Comparison of ENCODE assay signal across 34 mouse cellular contexts in genomic region chr12:13497211-13497610, GRCm38 (mm10).
"Had no signal": no experiment of that assay in that cellular context is flagged by ENCODE, and none has a peak within 500 bp of the region (broad histone marks: within the 10 kb centered on the region; RNA-seq: fewer than 3 reads in every experiment).

No protein-coding gene starts in this region.

- H3K4me1 ChIP-seq: hindbrain, embryonic 10.5 days; hindbrain, embryonic 12.5 days; intestine, embryonic 15.5 days; kidney, embryonic 15.5 days had no signal

- H3K27ac ChIP-seq: heart, embryonic 13.5 days; heart, embryonic 15.5 days; hindbrain, embryonic 10.5 days; hindbrain, embryonic 12.5 days; hindbrain, embryonic 13.5 days; hindbrain, embryonic 14.5 days; hindbrain, embryonic 15.5 days; hindbrain, postnatal 0 days; intestine, embryonic 15.5 days; kidney, embryonic 15.5 days; kidney, postnatal 0 days; layer of hippocampus, adult 2 months; left cerebral cortex, adult 2 months had no signal

- H3K27me3 ChIP-seq: heart, embryonic 12.5 days; heart, embryonic 13.5 days; heart, embryonic 15.5 days; hindbrain, embryonic 12.5 days; hindbrain, embryonic 13.5 days; hindbrain, embryonic 15.5 days; intestine, embryonic 15.5 days; kidney, embryonic 15.5 days had no signal

- H3K36me3 ChIP-seq: heart, embryonic 12.5 days; heart, embryonic 13.5 days; heart, embryonic 15.5 days; hindbrain, embryonic 10.5 days; hindbrain, embryonic 12.5 days; hindbrain, embryonic 13.5 days; hindbrain, embryonic 15.5 days; intestine, embryonic 15.5 days; kidney, embryonic 15.5 days had no signal

- DNase-seq: heart, postnatal 10 days; heart, postnatal 14 days; heart, postnatal 36 days; heart, postnatal 4 days; kidney, adult 11 months; kidney, adult 18-20 months; kidney, adult 2 months; kidney, adult 8-10 months; kidney, adult 9 months; kidney, postnatal 10 days; kidney, postnatal 14 days; kidney, postnatal 25 days; kidney, postnatal 36 days; kidney, postnatal 4 days; layer of hippocampus, adult 9-11 months; layer of hippocampus, postnatal 36 days had no signal

- H3K4me3 ChIP-seq: heart, embryonic 12.5 days; heart, embryonic 13.5 days; heart, embryonic 15.5 days; hindbrain, embryonic 10.5 days; hindbrain, embryonic 12.5 days; hindbrain, embryonic 13.5 days; hindbrain, embryonic 15.5 days; intestine, embryonic 15.5 days; kidney, embryonic 15.5 days; layer of hippocampus, adult 2 months; left cerebral cortex, adult 2 months had no signal

- H3K9me3 ChIP-seq: heart, embryonic 12.5 days; heart, embryonic 13.5 days; heart, embryonic 15.5 days; hindbrain, embryonic 10.5 days; hindbrain, embryonic 12.5 days; hindbrain, embryonic 13.5 days; hindbrain, embryonic 15.5 days; intestine, embryonic 15.5 days; kidney, embryonic 15.5 days had no signal

- ATAC-seq: hindbrain, embryonic 16.5 days; hindbrain, postnatal 0 days; inflammation-experienced regulatory T-cells, adult 6 months; intestine, embryonic 15.5 days; intestine, embryonic 16.5 days; intestine, postnatal 0 days had no signal
